8 mouse cellular contexts compared by ENCODE assay signal in the genomic region with DNA sequence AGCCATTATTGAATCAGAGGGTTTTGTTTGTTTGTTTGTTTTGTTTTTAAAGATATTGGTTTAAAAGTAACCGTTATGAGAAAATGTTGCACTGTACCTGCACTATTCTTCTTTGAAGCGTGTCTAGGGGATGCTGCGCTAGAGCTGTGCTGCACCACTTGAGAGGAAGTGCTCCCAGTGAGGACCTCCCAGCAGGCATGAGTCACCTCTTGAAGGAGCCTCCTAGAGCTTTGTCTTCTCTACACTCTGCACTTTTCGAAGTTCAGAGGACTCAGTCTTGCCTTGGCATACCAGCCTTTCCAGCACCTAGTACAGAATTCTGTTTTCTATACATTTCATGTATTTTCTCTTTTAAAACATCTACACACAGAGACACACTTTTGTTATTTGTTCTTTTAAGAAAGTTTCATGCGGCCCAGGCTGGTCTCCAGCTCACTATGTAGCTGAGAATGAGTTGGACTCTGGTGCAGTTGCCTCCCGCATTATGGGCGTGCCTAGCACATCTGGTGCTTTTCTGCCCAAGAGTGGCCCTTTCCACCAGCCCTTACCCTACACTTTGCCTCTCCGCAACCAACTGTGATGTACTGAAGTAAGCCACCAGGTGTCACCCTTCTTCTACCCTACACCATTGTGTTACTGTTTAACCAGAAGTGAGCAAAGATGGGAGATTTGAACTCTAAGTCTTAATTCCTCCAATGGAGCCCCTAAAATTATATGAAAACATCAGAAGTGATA. TPM values are rescaled to one million over a fixed set of nuclear protein-coding genes. Genes with fewer than 3 reads are reported as not detected.
A peak's percentile ranks its signal among the peaks of the same experiment; 100 is the strongest.
DNase-seq lines count a peak whose midpoint lies in the region; ATAC-seq and TF ChIP-seq lines count a peak whose summit lies in the region.

No protein-coding gene starts in this region.

- no peaks in the 10 kb centered on the region for H3K36me3 ChIP-seq in forebrain, postnatal 0 days (ENCODE audit: insufficient read depth)
- H3K36me3 ChIP-seq in hindbrain, embryonic 11.5 days (ENCODE audit: control insufficient read depth, insufficient read depth, low read length): no peaks in the 10 kb centered on the region
- no peaks in the 10 kb centered on the region for H3K36me3 ChIP-seq in lung, postnatal 0 days (ENCODE audit: insufficient read depth, low read length)

- no peak overlapping the region for H3K4me2 ChIP-seq in forebrain, postnatal 0 days (ENCODE audit: low read depth)
- H3K4me2 ChIP-seq in hindbrain, embryonic 11.5 days (replicated peaks; ENCODE audit: low read depth, low read length): no peak overlapping the region
- no peak overlapping the region for H3K4me2 ChIP-seq in lung, postnatal 0 days (replicated peaks; ENCODE audit: low read depth, low read length)

- H3K9me3 ChIP-seq in forebrain, postnatal 0 days (ENCODE audit: low read length): no peaks in the 10 kb centered on the region
- no peaks in the 10 kb centered on the region for H3K9me3 ChIP-seq in hindbrain, embryonic 11.5 days (ENCODE audit: control insufficient read depth, low read length)
- no peaks in the 10 kb centered on the region for H3K9me3 ChIP-seq in lung, postnatal 0 days (ENCODE audit: low read length)

- peak; percentile 87 for TF ChIP-seq CTCF in forebrain, postnatal 0 days (IDR thresholded peaks at IDR 0.05; ENCODE audit: low read depth)
- peak; percentile 94 for TF ChIP-seq CTCF in lung, postnatal 0 days (IDR thresholded peaks at IDR 0.05)

- no peak overlapping the region for H3K27ac ChIP-seq in forebrain, postnatal 0 days (ENCODE audit: low read depth, low read length)
- H3K27ac ChIP-seq in hindbrain, embryonic 11.5 days (ENCODE audit: low read depth, low read length): no peak overlapping the region
- H3K27ac ChIP-seq in lung, postnatal 0 days (ENCODE audit: low read length): no peak overlapping the region

- peak; percentile 32 for ATAC-seq in forebrain, postnatal 0 days
- peak; percentile 41 for ATAC-seq in hindbrain, embryonic 11.5 days (ENCODE audit: low FRiP score)
- ATAC-seq in lung, postnatal 0 days: peak; percentile 60

- no peak overlapping the region for H3K4me3 ChIP-seq in forebrain, postnatal 0 days (ENCODE audit: low read depth, low read length)
- H3K4me3 ChIP-seq in hindbrain, embryonic 11.5 days (ENCODE audit: low read depth, low read length): no peak overlapping the region
- no peak overlapping the region for H3K4me3 ChIP-seq in lung, postnatal 0 days (ENCODE audit: low read depth, low read length)

- H3K9ac ChIP-seq in forebrain, postnatal 0 days: no peak overlapping the region
- no peak overlapping the region for H3K9ac ChIP-seq in hindbrain, embryonic 11.5 days (ENCODE audit: low read depth, low read length)
- no peak overlapping the region for H3K9ac ChIP-seq in lung, postnatal 0 days (replicated peaks; ENCODE audit: low read depth)

- no peak for TF ChIP-seq EP300 in lung, postnatal 0 days (IDR thresholded peaks at IDR 0.05)

- 35% methylated on average over 8 of the region's 8 CpGs for WGBS in forebrain, postnatal 0 days
- WGBS in hindbrain, embryonic 11.5 days: 34% methylated on average over 8 of the region's 8 CpGs
- WGBS in lung, postnatal 0 days: 12% methylated on average over 8 of the region's 8 CpGs

- H3K4me1 ChIP-seq in forebrain, postnatal 0 days (ENCODE audit: insufficient read depth): no peaks in the 10 kb centered on the region
- no peaks in the 10 kb centered on the region for H3K4me1 ChIP-seq in hindbrain, embryonic 11.5 days (replicated peaks; ENCODE audit: control insufficient read depth, insufficient read depth, low read length)
- H3K4me1 ChIP-seq in lung, postnatal 0 days (ENCODE audit: insufficient read depth, low read depth, low read length): no peaks in the 10 kb centered on the region

- no peaks in the 10 kb centered on the region for H3K27me3 ChIP-seq in forebrain, postnatal 0 days (ENCODE audit: insufficient read depth, low read length)
- no peaks in the 10 kb centered on the region for H3K27me3 ChIP-seq in hindbrain, embryonic 11.5 days (ENCODE audit: control insufficient read depth, insufficient read depth, low read length)
- no peaks in the 10 kb centered on the region for H3K27me3 ChIP-seq in lung, postnatal 0 days (replicated peaks; ENCODE audit: insufficient read depth, low read length)

- DNase-seq in MN1 (ENCODE audit: low spot score): peak; percentile 81
- peak; percentile 64 to 72 for DNase-seq in cerebellum, adult 18-20 months
- peak; percentile 70 for DNase-seq in forebrain, postnatal 0 days
- DNase-seq in hindbrain, embryonic 11.5 days (ENCODE audit: low spot score): peak; percentile 85
- DNase-seq in layer of hippocampus, postnatal 10 days (ENCODE audit: low spot score in 2 of 2): peak; percentile 73 to 77
- DNase-seq in lung, postnatal 0 days (ENCODE audit: low spot score): peak; percentile 91
- peak; percentile 73 for DNase-seq in right cerebral cortex, adult 18-20 months
- DNase-seq in urinary bladder, postnatal 25 days (ENCODE audit: low spot score): peak; percentile 41

RNA-seq across cellular contexts. Expression of a gene that starts 2.7 kb away (rescaled TPM):
- 917 and 942 TPM in 2 replicates for total RNA-seq in forebrain, postnatal 0 days (2014; rRNA removed)
- polyA plus RNA-seq in forebrain, postnatal 0 days (2015; fragmentation: Nextera tagmentation; extraction: Ambion mirVana): 2.3 and 5.0 TPM in 2 replicates
- polyA plus RNA-seq in hindbrain, embryonic 11.5 days (2014; fragmentation: Nextera tagmentation; extraction: Ambion mirVana): 4.5 and 4.9 TPM in 2 replicates
- 100 to 1,000 TPM; 102 to 111 TPM for total RNA-seq in layer of hippocampus, postnatal 10 days (2021)
- 3.7 and 3.9 TPM in 2 replicates for polyA plus RNA-seq in lung, postnatal 0 days (2015; fragmentation: Nextera tagmentation; extraction: Ambion mirVana)

RNA-seq across cellular contexts. Expression of a gene that starts 5.3 kb away (rescaled TPM):
- total RNA-seq in forebrain, postnatal 0 days (2014; rRNA removed): 1.3 TPM in 1 of 2 replicates, not detected in the other
- polyA plus RNA-seq in forebrain, postnatal 0 days (2015; fragmentation: Nextera tagmentation; extraction: Ambion mirVana): not detected in 2 replicates
- polyA plus RNA-seq in hindbrain, embryonic 11.5 days (2014; fragmentation: Nextera tagmentation; extraction: Ambion mirVana): 0.17 TPM in 1 of 2 replicates, not detected in the other
- not detected for total RNA-seq in layer of hippocampus, postnatal 10 days (2021)
- 0.13 TPM in 1 of 2 replicates, not detected in the other for polyA plus RNA-seq in lung, postnatal 0 days (2015; fragmentation: Nextera tagmentation; extraction: Ambion mirVana)

RNA-seq across cellular contexts. Expression of a gene that starts 9.7 kb away (rescaled TPM):
- total RNA-seq in forebrain, postnatal 0 days (2014; rRNA removed): 2.5 and 3.6 TPM in 2 replicates
- polyA plus RNA-seq in forebrain, postnatal 0 days (2015; fragmentation: Nextera tagmentation; extraction: Ambion mirVana): 4.4 and 6.0 TPM in 2 replicates
- polyA plus RNA-seq in hindbrain, embryonic 11.5 days (2014; fragmentation: Nextera tagmentation; extraction: Ambion mirVana): 3.4 and 4.2 TPM in 2 replicates
- total RNA-seq in layer of hippocampus, postnatal 10 days (2021): 1 to 10 TPM; 3.4 to 5.9 TPM
- 25.3 and 26.3 TPM in 2 replicates for polyA plus RNA-seq in lung, postnatal 0 days (2015; fragmentation: Nextera tagmentation; extraction: Ambion mirVana)

RNA-seq across cellular contexts. Expression of a gene that starts 17.0 kb away (rescaled TPM):
- total RNA-seq in forebrain, postnatal 0 days (2014; rRNA removed): 93.7 and 124 TPM in 2 replicates
- 29.2 and 35.3 TPM in 2 replicates for polyA plus RNA-seq in forebrain, postnatal 0 days (2015; fragmentation: Nextera tagmentation; extraction: Ambion mirVana)
- 21.0 and 26.1 TPM in 2 replicates for polyA plus RNA-seq in hindbrain, embryonic 11.5 days (2014; fragmentation: Nextera tagmentation; extraction: Ambion mirVana)
- 10 to 100 TPM; 27.9 to 28.0 TPM for total RNA-seq in layer of hippocampus, postnatal 10 days (2021)
- 67.5 and 69.5 TPM in 2 replicates for polyA plus RNA-seq in lung, postnatal 0 days (2015; fragmentation: Nextera tagmentation; extraction: Ambion mirVana)

RNA-seq across cellular contexts. Expression of a gene that starts 17.2 kb away (rescaled TPM):
- total RNA-seq in forebrain, postnatal 0 days (2014; rRNA removed): 40.9 and 44.8 TPM in 2 replicates
- 0.41 and 0.49 TPM in 2 replicates for polyA plus RNA-seq in forebrain, postnatal 0 days (2015; fragmentation: Nextera tagmentation; extraction: Ambion mirVana)
- 0.79 and 0.84 TPM in 2 replicates for polyA plus RNA-seq in hindbrain, embryonic 11.5 days (2014; fragmentation: Nextera tagmentation; extraction: Ambion mirVana)
- total RNA-seq in layer of hippocampus, postnatal 10 days (2021): 1 to 10 TPM; 2.6 to 3.3 TPM
- polyA plus RNA-seq in lung, postnatal 0 days (2015; fragmentation: Nextera tagmentation; extraction: Ambion mirVana): 0.32 and 0.54 TPM in 2 replicates

Comparison
In these comparisons a context has a peak if more than half of its experiments do, and no peak if none do; other contexts are left out.
1. DNase-seq: peak in every context shown above with its lines; median percentile 91 in lung, postnatal 0 days; 85 in hindbrain, embryonic 11.5 days; 81 in MN1; 75 in layer of hippocampus, postnatal 10 days; 73 in right cerebral cortex, adult 18-20 months; 70 in forebrain, postnatal 0 days; 68 in cerebellum, adult 18-20 months; 41 in urinary bladder, postnatal 25 days.